Mouse (Mus musculus) activated CD4-positive, CD25-positive, alpha-beta regulatory T cell (primary cell): ENCODE data around the gene Cyp4x1. TPM values are rescaled to one million over a fixed set of nuclear protein-coding genes. Genes with fewer than 3 reads are reported as not detected.

Source experiments
- polyA plus RNA-seq, 2 experiments: library from polyadenylated mRNA; unstranded; fragments of 100-300 nt; shearing (Covaris generic); gene quantifications; one replicate each; pipeline ENCODE4 v1.2.1; 2017

Gene Cyp4x1
- under 1 TPM in 1 of 2 experiments, not detected in 1; 0.41 TPM for polyA plus RNA-seq

DNA sequence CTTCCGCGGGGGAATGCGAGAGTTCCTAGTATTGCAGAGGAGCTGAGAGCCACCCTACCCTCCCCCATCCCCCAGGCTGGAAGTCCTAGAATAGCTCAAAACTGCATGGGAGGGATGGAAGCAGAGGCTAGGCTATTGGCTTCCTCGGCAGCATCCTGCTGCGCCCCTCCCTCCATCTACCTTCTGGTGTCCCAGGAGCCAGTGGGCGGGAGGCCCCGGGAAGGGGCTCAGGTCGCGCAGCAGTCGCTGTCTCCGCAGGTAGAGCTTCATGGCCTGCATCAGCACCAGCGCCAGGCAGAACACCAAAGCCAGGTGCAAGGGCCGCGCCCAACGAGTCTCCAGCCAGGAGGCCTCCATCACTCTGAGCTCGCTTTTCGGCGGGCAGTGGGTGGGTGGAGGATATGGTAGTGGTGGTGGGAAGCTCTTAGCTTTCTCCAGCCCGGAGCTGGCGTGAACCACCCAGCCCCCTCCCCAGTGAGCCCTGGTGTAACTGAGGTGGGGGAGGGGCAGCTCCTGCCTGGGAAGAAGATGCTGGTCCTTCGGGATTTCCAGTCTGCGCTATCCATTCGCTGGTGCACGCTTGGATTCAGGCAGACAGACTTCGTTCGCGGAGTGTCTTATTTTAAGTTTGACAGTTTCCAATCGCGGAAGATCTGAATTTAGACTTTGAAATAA, at the start of gene Cyp4x1:
TSS of gene Cyp4x1 (minus strand) at position 661 of the 675 bp plus-strand sequence.

DNA sequence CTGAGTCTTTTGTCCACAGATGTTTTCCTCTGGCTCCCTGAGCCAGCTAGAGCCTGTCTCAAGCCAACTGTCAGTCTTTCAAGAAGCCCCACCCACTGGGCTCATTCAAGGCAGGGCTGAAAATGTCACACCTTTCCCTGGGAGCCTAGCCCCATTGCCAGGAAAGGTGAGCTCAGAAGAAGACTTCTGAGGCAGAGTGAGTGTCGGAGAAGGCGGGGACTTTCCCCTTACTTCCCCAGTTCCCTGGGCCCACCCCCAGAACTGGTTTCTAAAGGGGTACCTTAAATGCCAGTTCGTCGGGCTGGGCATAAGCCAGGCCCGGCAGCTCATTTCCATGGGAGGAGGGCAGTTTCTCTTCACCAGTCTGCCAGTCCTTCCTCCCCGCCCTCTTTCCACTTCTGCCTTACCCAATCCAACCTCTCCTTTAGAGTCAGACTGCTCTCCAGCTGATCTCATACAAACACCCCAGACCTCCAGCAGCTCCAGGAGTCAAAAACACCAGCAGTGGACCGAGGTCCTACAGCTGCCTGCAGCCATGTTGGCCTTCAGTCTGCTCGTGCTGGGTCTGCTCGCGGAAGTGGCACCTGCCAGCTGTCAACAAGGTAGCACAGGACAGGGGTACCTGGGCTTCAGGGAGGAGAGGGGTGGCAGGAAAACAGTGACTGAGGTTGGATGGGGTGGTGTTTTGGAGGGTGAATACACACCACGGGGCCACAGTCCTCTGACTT, 45.3 kb downstream of the Cyp4x1 start, which contains the start of gene Pdzk1ip1:
TSS of gene Pdzk1ip1 (plus strand) at position 98 of the 728 bp plus-strand sequence.

DNA sequence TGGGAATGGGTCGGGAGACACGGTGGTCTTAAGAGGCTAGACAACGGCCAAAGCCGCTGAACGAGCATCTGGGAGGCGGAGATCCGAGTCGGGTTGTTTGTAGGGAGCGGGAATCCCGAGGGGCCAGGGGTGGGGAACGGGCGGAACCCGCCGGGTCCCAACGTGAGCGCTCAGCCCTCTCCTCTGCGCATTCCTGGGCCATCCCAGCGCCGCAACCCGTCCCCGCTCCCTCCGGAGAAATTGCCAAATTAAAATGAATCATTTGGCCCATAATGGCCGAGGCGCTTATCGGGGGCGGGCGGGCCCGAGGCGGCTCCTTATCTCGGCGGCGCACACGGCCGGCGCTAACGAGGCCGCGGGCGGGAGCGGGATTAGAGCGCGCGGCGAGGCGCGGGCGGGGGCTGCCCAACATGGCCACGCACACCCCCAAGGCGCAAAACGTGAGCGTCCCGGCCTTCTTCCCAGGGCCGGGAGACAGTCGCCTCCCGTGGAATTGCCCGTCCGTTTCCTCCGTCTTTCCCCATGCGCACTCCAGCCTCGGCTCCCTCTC, 77.6 kb downstream of the Cyp4x1 start, which contains the start of gene Tal1:
TSS of gene Tal1 (plus strand) at position 56 of the 550 bp plus-strand sequence.

Other genes starting within 250 kb of the Cyp4x1 start
- gene Foxd2, start 225.4 kb downstream of the Cyp4x1 start, polyA plus RNA-seq: 1 to 10 TPM in 1 of 2 experiments, under 1 TPM in 1; 0.23 to 1.4 TPM
- not detected for gene Foxe3, start 208.3 kb downstream of the Cyp4x1 start, polyA plus RNA-seq
- gene Cmpk1, start 147.0 kb downstream of the Cyp4x1 start, polyA plus RNA-seq: 100 to 1,000 TPM; 104 to 117 TPM
- 1 to 10 TPM; 4.6 to 5.6 TPM for gene Stil, start 134.1 kb downstream of the Cyp4x1 start, polyA plus RNA-seq
- under 1 TPM; 0.36 to 0.61 TPM for gene Tal1, start 77.9 kb downstream of the Cyp4x1 start, polyA plus RNA-seq
- 10 to 100 TPM; 13.6 to 37.1 TPM for gene Pdzk1ip1, start 45.6 kb downstream of the Cyp4x1 start, polyA plus RNA-seq
- not detected for gene Cyp4a29, start 107.8 kb upstream of the Cyp4x1 start, polyA plus RNA-seq
- under 1 TPM in 1 of 2 experiments, not detected in 1; 0.18 TPM for gene Cyp4a12a, start 164.8 kb upstream of the Cyp4x1 start, polyA plus RNA-seq